Mouse (Mus musculus): ENCODE data around the gene Ascl3.

- TF ChIP-seq EP300 (optimal IDR thresholded peaks at IDR 0.05): no peak
- TF ChIP-seq CTCF (IDR thresholded peaks at IDR 0.05; ENCODE audit: low read depth): no peak
These were observed 7.8 kb downstream of the Ascl3 start, which contains the start of gene BC051019 for GRCm38 (mm10) chr7:109723697-109724096.

All from stomach, postnatal 0 days (tissue).